Mouse (Mus musculus) layer of hippocampus, adult 11-12 months (tissue): Measurements from ENCODE around the gene Klk1.

Experiments
- DNase-seq: peaks from one replicate; pipeline ENCODE4 v3.0.0; 2022; ENCODE audit warnings: low spot score

Klk1 gene

DNA sequence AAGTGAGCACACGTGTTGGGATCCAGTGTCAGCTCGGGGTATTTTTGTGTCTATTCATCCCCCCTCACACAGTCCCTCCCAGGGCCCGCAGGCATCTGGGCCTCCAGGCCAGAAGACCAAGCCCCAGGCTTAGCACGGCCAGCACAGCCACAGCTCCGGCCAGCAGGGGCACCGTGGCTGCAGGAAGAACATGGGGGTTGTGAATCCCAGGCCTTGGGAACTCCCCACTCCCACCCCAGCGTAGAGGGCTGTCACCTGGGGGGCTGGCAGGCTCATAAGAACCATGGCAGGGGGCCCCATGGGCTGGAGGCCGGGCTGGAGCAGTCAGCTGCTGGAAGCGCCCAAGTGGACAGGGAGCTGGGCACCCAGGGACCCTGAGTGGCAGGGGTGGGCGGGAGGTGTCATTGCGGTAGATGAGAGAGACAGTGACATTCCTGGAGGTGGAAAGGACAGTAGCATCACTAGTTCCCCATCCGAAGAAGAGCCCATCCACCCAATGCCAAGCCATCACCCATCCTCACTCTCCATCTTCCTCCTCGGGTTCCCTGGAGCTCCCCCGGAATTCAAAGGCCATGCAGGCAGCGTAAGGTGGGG, 28.0 kb downstream of the Klk1 start:
- DNase-seq = no peak

DNA sequence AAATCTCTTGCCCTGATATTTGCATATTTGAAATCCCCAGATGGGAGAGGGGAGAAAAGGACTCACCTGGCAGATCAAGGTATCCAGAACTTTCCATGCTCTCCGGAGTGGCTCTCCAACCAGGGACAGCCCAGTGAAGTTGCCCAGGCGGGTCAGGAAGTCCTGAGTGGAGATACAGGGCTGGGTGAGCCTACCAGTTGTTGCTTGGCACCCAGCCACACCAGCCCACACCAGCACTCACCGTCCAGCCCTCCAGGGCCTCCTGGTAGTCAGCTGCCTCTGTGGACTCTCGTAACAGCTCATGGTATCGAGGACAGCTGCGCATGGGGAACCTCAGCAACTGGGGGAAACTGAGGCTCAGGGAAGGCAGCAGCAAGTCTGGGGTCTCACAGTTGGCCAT, 29.8 kb downstream of the Klk1 start:
- no peak for DNase-seq

DNA sequence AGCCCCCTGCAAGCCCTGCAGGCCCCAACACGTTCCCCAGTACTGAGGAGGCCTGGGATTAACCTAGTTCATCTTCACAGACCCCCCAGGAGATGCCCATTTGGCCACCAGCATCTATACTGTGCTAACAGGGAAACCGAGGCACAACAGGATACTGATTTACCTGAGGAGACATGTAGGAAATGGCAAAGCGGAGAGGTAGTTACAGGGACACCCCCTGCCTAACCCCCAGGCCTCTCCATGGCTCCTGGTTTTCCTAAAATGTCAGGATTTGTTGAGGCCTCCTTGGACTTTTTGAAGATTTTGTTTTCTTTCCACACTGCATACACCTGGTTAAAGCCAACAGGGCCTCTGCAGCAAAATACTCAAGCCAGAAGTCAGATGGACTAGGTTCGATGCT, 32.1 kb downstream of the Klk1 start, which contains the start of gene Acp4:
Gene Acp4, minus strand, starts transcription at position 101 of the 400 bp plus-strand sequence.
- DNase-seq = no peak

DNA sequence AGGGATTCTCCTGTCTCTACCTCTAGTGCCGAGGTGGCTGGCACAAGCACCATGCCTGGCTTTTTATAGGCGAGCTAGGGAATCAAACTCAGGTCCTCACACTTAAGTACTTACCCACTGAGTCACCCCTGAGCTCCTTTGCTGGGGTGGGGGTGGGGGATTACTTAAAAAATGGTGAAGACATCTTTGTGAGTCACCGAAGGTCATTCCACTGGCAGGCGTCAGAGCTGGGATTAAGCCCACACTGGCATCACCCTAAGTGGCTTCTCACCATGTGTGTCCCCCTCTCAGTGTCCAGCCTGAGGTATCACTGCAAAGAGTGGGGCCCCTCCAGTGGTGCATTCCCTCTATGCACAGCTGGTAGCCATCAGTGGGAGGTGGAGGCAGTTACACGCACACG, 35.2 kb downstream of the Klk1 start:
- DNase-seq = no peak

DNA sequence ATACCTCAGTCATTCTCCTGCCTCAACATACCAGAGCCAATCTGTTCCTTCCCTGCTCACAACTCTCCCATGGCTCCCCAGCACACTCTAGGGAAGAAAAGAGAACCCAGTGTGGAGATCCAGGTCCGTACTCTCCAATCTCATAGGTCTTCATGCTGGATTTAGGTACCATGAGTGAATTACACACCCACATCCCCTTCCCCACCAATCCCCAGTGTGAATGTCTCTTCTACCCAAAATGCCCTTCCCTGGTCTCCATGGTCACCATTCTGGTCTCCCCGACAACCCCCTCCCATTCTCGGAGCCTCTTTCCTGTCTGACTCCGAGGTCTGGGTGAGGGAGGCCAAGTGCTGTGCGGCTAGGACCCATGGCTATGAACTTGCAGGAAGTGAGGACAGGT, 36.0 kb downstream of the Klk1 start, which contains the start of gene Gm15517:
Gene Gm15517, plus strand, starts transcription at position 301 of the 400 bp plus-strand sequence.
- DNase-seq = no peak

DNA sequence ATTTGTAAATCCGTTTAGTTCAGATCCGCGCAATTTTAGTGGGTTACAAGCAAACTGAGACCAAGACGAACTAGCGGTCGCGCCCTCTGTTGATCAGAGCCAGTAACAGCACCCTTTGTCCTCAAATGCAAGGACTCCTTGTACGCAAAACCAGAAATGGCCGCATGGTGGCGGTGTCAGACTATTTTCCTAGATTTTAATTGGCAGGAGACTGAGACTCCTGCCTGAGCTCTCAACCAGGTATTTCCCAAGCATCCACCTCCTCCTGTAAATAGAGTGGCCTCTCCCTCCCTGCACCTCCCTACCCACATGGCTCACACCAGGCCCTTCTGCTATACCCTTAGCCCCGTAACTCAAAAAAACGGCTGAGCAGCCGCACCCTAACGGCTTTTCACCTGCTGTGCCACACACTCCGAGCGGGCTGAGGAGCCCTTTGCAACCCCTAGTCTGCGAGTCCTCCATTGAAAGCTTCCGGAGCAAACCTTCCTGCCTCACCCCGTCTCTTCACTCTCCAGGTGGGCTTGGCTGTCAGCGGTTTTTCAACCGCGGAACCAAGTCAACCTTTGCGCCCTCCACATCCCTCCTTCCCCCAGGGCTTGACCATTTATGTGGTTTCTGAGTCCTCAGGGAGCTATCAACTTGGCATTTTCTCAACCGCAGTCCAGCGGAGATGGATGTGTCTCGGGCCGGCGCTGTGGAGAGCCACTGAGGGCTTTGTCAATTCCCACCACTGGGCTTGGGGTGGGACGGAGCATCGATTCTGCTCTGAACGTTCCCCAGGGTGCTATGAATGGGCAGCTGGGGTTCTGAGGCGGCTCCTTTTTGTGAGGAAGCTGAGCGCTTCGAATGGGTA, 37.9 kb downstream of the Klk1 start:
- peak; percentile 97 for DNase-seq

DNA sequence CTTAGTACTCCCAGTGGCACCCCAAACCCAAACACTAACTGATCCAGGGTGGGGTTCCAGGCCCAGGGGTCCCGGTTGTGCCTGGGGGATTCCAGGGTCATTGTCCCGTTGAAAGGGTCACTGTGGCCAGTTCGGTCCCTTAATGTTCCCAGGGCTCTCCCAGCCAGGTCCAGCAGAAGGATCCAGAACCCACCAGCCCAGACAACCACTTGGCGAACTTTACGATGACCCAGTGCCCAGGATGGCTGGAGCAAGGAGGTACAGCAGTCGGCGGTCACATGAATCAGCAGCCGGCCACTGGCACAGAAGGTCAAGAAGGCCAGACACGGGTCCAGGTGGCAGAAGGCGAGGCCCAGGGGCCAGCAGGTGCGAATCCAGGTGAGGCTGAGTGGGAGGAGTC, 43.0 kb downstream of the Klk1 start:
- DNase-seq = no peak

DNA sequence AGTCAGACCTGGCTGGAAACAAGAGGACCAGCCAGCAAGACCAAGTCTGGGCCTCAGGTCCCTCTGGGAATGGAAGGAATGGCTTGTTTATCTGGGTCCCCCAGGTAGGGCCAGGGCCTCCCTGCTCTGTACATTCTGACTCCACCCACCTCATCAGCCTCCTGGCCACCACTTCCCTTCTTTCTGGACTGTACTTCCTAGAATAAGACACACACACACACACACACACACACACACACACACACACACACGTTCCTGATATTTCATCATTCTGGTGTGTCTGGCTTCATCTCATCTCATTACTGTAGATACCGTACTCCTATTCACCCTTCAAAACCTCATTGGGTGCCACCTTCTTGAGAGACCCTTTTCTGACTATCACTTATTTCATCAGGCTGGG, 44.2 kb downstream of the Klk1 start:
- DNase-seq = no peak

DNA sequence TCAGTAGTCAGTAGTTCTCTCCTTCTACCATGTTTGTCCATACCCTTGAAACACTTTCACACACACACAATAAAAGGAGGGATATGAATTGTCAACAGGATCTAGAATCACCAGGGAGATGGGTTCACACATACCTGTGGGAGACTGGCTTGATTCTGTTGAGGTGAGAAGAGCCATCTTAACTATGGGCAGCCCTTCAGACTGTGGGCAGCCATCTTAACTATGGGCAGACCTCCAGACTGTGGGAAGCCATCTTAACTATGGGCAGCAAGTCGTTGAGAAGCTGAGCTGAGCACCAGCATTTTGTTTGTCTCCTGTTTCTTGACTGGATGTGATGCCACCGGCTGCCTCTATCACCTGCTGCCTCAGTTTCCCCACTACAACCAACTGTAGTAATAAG, 46.1 kb downstream of the Klk1 start:
- no peak for DNase-seq

DNA sequence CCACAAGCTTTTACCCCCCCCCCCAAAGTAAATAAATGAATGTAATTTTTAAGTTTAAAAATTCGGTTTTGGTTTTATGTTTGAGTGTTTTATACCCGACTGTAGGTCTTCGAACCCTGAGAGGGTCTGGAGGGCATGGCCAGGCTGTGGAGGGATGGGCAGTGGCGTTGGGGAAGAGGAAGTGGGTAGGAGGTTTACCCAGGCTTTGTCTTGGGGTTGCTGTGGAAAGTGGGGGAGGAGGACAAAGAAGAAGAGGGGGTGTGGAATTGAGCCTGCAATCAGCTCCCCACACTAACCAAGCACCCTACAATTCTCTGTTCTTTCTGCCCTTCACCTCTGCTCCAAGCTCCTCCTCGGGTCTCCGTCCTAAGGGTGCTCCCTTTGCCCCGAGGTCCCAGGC, 47.4 kb downstream of the Klk1 start:
- no peak for DNase-seq

DNA sequence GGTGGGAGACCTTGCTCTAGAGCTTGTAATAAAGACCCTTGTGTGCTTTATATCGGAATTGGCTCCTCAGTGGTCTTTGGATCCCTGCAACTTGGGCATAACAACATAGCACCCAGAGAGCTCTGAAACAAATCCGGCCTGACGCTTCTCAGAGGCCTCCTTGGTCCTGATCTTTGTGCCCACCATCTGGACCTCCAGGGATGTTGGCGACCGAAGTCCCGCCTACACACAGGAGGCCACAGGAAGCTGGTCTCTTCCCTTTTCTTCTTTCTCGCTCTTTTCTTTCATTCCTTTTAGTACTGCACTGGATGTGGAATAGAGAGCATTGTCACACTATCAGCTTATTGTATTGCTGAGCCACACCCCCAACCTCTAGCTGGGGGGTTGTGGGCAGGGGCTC, 48.3 kb downstream of the Klk1 start:
- DNase-seq = no peak

DNA sequence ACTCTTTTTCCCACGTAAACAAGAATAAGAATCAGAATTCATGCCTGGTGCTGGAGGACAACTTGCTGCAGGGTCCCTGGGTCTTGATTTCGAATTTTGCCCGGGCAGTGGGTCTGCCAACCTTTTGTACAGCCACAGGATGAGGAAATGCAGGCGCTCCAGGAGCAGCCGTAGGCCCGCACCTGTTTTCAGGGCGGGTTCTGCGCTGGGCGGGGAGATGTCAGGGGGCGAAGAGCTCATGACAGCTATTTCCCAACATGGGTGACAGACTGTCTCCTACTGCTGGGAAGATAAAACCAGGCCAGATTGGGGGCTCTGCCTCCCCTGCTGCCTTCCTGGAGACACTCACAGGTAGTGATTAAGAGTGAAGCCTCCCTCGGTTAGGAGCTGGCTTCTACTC, 48.9 kb downstream of the Klk1 start:
- no peak for DNase-seq

DNA sequence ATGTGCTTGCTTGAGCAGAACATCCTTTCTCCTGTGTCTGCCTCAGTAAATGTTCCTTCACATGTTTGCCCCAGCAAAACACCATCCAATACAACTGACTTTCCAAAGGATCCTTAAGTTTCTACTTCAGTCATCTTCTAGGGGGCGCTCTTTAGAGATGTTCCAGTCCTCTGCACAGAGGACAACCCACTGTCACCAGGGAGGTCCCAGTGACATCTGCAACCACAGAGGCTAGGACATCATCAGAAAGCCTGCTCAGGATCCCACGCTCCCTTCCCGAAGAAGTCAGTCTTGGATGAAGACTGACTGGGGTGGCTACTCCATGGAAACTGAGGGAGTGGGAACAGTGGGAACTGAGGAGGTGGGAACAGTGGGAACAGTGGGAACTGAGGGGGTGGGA, 50.4 kb downstream of the Klk1 start:
- DNase-seq = no peak

DNA sequence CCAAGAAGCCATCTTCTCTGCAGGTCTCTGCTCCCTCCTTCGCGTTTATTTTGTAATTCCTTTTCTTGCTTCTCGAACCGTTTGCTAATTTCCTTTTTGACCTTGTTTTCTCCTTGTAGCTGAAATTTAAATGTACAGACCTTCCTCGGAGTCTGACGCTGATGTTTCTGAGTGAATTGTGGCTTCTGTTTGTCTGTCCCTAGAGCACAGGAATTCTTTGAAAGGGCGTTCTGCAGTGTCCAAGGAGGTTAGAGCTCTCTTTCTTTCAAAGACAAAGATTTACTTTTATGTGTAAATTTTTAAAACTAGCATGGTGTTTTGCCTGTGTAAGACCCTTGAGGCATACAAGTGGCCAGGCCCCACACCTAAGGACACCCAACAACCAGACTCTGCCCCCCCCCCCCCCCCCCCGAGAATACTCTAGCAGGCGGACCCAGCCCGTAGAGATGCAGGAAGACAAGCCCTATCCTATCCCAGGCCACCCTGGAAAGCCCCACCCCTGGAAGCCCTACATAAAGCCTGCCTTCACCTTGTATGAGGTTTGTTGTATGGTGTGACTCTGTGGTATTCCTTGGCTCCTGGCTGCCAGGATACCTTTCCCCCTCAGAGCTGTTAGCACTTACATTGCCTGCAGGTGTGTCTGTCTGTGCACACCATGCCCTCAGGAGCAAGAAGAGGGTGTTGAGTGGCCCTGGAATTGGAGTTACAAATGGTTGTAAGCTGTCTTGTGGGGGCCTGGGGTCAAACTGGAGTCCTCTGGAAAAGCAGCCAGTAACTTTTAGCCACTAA, 51.5 kb downstream of the Klk1 start:
- no peak for DNase-seq

DNA sequence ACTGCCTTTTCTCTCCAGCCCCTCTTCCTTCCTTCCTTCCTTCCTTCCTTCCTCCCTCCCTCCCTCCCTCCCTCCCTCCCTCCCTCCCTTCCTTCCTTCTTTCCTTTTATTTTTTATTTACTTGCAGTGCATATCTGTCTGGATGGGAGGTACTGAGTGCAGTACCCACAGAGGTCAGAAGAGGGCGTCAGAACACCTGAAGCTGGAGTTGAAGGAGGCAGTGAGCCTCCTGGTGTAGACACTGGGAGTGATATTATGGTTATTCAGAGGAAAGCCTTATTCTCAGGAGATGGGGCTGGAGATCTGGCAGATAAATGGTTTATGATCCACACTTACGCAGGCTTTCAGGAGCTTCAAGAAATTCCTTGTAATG, 52.1 kb downstream of the Klk1 start:
- DNase-seq = peak; percentile 79
